Mouse (Mus musculus): ENCODE data around the gene Bcan.

Bcan gene

DNA sequence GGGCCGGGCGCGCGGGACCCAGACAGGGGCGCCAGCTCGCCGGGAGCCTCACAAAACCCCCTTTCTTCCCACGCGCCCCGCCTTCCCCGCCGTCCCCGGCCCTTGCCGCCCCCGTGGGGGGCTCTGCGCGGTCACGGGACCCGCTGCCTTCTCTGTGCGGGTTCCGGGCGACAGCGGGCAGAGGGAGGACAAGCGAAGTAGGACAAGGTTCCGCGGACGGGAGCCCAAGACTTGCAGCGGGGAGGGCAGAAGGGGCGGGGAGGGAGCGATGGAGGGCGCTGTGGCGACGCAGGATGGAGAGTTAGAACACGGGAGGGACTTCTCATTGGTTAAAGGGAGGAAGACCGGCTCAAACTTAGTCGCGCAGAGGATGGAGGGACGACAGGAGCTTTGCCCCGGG is at the start of gene Bcan:
Gene Bcan (minus strand): TSS at position 50 of the 400 bp plus-strand sequence.
- DNase-seq (ENCODE audit: low spot score in 2 of 2), result no peak

DNA sequence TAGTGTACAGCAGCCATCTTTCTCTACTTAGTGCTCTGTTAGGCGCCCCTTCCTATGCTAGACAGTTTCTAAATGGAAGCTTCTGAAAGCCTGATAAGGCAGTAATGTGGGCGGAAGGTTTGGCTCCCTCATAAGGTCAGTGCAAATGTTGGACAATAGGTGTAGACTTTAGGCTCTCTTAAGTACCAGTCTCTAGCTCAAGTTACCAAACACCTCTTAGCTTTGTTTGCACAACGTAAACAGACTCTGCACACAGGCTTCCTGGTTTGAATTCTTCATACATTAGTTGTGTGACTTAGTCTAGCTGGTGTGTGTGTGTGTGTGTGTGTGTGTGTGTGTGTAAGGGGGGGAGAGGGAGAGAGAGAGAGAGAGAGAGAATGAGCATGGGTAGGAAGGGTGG is 49.5 kb upstream of the Bcan start:
- DNase-seq (ENCODE audit: low spot score in 2 of 2), result no peak

GRCm38 (mm10) chr3:88042661-88043421 is 42.8 kb upstream of the Bcan start, which contains the start of gene Gpatch4:
Gpatch4 (plus strand) TSS chr3:88043108.
- DNase-seq (ENCODE audit: low spot score in 2 of 2), result peak; percentile 80 to 86

- no peak for DNase-seq (ENCODE audit: low spot score in 2 of 2)
These were observed 35.7 kb upstream of the Bcan start for GRCm38 (mm10) chr3:88035561-88036293.

DNA sequence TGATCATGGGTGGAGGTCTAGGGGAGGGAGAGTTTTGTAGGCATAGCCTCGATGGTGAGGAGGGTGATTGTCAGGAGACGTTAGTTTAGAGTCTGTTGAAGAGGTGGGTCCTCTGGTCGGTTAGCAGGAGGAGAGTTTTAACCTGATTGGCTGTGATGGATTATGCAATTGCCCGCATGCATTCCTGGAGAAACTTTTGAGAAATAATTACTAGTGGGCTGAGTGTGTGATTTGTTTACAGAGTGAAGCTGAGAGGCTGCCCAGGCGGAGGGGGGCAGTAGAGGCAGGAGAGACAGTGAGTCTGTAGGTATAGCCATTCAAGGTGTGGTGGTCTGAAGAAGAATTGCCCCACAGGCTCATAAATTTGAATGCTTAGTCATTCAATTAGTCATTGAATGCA is 33.5 kb upstream of the Bcan start:
- DNase-seq (ENCODE audit: low spot score in 2 of 2), result no peak

- no peak for DNase-seq (ENCODE audit: low spot score in 2 of 2)
These were observed 30.8 kb upstream of the Bcan start for GRCm38 (mm10) chr3:88030608-88031395.

GRCm38 (mm10) chr3:88027434-88028186 is 27.6 kb upstream of the Bcan start, which contains the start of gene Hapln2:
Hapln2 (minus strand) TSS chr3:88027583.
- no peak for DNase-seq (ENCODE audit: low spot score in 2 of 2)

- no peak for DNase-seq (ENCODE audit: low spot score in 2 of 2)
These were observed 26.8 kb upstream of the Bcan start for GRCm38 (mm10) chr3:88026823-88027222.

GRCm38 (mm10) chr3:88023192-88024074 is 23.4 kb upstream of the Bcan start:
- DNase-seq (ENCODE audit: low spot score in 2 of 2), result peak in 1 of 2 experiments; percentile 17

GRCm38 (mm10) chr3:88022322-88023191 is 22.5 kb upstream of the Bcan start:
- peak; percentile 64 to 70 for DNase-seq (ENCODE audit: low spot score in 2 of 2)

DNA sequence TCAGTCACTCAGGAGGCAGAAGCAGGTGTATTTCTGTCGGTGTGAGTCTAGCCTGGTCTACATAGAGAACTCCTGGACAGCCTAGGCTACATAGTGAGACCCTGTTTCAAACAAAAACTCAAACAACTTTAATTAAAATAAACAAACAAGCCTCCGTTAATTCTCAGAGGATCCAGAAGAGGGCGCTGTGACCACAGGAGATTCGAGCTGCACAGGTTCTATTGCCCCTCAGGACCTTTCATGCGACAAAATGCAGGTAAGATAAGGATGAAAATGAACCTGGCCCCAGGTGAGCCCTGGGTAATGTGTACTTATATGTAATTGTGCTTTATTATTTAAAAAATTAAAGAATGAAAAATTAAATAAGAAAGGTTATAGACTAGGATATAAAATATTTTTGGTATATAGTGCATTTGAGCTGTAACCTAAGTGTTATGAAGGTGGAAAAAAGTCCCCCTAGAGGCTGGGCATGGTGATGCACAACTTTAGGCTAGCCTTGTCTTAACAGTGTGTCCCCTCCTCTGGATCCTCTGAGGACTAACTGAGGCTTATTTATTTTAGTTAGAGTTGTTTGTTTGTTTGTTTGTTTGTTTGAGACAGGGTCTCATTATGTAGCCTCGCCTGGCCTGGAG is 10.7 kb upstream of the Bcan start:
- DNase-seq (ENCODE audit: low spot score in 2 of 2), result peak in 1 of 2 experiments; percentile 54

GRCm38 (mm10) chr3:88005822-88006786 is 6.1 kb upstream of the Bcan start:
- DNase-seq (ENCODE audit: low spot score in 2 of 2), result peak in 1 of 2 experiments; percentile 37

GRCm38 (mm10) chr3:88002291-88002976 is 2.4 kb upstream of the Bcan start:
- DNase-seq (ENCODE audit: low spot score in 2 of 2), result no peak

DNA sequence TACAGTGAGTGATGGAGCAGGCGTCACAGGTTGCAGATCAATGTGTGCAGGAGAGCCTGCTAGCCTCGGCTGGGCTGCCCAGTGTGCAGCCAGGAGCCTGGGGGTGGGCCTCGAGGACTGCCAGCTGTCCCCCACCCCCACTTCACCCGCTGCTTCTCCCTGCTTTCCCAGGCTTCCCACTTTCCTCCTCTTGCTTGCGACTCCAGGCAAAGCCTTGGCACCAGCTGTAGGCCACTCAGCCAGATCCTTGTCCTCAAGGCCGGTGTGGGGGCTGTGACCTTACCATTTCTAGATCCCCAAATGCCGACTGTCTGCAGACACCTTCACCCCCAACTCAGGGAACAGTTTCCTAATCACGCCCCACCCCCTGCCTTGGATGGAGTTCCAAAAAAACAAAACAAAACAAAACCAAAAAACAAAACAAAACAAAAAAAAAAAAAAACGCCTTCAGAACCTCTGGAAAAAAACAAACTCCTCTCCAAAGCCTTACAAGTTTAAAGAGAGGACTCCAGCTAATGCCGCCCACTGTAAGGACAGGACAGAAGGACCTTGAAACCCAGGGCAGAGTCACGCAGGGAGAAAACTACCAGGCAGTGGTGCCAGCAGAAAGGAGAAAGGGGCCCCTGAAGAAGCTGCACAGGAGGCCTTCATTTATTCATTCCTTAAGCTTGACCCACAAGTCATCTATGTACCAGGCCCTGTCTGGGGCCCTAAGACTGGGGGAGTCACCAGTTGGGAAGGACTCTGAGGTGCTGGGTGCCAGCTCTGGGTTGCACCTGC is 976 bp upstream of the Bcan start:
- DNase-seq (ENCODE audit: low spot score in 2 of 2), result no peak

DNA sequence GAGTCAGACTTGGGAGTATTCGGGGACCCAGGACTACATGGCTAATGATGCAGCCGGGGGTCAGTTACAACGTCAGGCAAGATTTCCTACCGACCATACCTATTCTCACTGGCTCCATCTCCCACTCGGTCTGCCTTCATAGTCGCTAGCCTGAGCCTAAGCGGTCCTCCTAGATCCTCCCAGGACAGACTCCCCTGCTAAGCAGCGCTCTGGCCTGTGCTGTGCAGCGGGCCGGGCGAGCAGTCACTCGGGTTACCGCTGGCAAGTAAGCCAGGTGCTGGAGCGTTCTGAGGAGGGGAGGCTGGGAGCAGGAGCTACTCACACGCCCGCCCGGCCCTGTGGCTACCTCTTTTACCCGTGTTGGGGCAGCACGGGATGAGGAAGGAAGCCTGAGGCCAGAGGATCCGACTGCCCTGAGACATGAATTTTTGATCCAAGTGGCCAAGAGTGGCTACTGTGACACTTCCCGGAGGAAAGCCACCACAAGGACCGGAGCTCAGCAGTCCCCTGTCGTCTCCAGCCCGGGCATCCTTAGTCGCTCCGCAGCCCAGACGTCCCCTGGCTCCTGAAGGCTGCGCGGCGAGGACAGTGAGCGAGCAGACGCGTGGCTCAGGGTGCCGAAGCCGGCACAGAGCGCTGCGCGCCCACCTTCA is 661 bp downstream of the Bcan start:
- DNase-seq (ENCODE audit: low spot score in 2 of 2), result no peak

DNA sequence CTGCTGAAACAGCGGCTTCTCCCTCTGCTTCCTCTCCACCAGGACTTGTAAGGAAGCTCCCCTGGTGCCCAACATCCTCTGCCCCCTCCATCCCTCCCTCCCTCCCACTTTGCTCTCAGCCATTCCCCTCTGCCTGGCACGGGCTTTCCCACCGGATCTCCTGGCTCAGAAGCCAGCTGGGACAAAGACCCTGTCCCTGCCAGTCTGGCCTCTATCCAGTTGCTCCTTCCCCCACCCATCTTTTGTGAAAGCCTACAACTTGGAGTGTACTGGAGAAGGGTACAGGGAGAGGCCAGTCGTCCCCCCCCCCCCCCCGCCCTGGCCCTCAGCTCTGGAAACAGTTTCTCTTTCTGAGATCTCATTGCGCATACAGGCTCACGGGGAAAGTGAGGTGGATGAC is 1.3 kb downstream of the Bcan start:
- DNase-seq (ENCODE audit: low spot score in 2 of 2), result no peak
